Mouse (Mus musculus): ENCODE data around the gene Slc11a2. TPM values are rescaled to one million over a fixed set of nuclear protein-coding genes. Genes with fewer than 3 reads are reported as not detected.

Slc11a2 gene
- 10 to 100 TPM; 55.4 to 58.7 TPM for total RNA-seq (2021)
- long read RNA-seq, full-length matches to known transcripts, result 18 of 48 reads
- long read RNA-seq, partial matches to known transcripts, result 7 of 48 reads
- long read RNA-seq, other reads (novel, unspliced or antisense), result 23 of 48 reads

DNA sequence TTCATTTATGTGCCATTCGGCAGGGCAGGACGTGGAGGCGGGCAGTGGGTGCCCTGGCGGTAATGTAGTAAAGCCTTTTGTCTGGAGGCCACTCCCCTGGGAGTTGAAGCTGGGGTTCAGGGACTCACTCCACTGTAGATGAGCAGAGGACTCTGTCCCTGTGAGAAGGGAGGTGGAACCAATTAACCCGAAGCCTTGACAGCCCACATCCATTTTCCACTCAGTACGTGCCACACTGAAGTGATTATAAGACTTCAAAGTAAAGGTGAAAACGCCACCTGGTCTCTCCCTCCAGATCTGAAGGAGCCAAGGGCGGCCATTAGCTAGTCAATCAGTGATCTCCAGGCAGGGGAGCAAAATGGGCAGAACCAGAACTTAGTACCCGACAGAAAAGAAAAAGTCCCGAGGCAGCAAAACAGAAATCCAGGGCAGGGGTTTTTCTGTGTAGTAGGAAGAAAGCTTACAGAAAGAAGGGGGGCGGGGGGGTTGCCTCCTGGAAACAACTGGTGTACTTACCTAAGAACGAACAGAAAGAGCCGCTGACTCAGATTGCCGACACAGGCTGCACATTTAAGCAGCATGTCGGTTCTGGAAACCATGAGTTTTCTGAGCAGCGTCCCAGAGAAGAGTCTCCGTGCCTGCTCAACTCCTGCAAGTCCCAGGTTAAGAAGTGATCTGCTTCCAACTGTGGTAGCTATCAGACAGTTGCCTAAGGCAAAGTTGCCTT lies at the start of gene Slc11a2:
Slc11a2 (minus strand) TSS at position 677 of the 727 bp plus-strand sequence.
- DNase-seq (ENCODE audit: low spot score in 2 of 2), result no peak

DNA sequence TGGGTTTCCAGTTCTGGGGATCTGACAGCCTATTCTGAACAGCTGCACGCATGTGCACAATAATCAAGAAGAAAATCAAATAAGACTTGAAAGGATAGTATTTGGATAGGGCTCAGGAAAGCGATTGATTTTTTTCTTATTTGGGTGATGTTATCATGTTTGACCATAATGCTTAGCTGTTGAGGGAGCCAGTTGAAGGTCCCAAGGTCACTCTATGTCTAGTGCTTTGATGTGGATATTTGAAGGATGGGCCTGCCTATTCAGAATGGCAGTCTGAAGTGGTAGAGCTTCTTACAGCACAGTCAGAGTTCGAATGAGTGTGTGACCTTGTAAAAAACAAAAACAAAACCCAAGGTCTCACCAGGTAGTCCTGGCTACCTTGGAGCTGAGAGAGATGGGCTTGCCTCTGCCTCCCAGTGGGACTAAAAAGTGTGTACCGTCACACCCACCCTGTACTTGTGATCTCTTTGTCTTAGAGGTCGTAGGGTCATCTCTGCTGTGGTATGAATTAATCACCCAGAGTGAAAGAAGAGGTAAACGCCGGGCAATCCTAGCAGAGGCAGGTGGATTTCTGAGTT lies 49.1 kb upstream of the Slc11a2 start:
- DNase-seq (ENCODE audit: low spot score in 2 of 2), result no peak

DNA sequence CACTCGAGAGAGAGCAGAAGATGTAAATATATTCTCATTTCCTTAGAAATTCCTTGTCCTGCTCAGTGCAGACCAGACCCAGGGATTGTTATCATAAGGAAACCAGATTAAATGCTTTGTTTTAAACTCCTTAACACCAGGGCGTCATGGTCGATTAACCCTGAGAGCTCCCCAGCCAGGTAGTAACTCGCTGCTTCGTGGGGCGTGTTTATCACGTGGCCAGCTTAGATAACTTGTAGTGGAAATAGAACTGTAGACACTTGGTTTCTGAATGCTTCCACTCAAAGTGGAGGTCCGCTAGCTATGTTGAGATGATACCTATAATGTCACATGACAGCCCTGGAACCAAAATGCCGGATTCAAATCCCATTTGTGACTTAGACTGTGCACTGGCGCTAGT lies 45.2 kb upstream of the Slc11a2 start:
- DNase-seq (ENCODE audit: low spot score in 2 of 2), result no peak

DNA sequence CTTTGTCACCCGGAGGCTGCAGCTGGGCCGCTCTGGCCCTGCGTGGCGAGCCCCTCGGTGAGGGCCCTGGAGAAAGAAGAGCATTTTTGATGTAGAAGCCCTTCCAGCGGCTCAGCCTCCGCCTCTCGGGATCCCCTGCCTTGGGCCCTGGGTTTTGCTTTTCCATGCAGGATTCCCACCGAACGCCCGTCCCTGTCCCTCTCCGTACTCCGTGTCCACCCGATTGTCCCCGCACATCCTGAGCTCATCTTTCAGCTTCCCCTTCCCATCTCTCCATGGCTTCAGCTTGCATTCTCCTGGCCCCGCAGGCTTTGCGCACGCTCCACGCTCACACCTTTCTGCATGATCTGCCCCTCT lies 44.3 kb upstream of the Slc11a2 start:
- DNase-seq (ENCODE audit: low spot score in 2 of 2), result no peak

DNA sequence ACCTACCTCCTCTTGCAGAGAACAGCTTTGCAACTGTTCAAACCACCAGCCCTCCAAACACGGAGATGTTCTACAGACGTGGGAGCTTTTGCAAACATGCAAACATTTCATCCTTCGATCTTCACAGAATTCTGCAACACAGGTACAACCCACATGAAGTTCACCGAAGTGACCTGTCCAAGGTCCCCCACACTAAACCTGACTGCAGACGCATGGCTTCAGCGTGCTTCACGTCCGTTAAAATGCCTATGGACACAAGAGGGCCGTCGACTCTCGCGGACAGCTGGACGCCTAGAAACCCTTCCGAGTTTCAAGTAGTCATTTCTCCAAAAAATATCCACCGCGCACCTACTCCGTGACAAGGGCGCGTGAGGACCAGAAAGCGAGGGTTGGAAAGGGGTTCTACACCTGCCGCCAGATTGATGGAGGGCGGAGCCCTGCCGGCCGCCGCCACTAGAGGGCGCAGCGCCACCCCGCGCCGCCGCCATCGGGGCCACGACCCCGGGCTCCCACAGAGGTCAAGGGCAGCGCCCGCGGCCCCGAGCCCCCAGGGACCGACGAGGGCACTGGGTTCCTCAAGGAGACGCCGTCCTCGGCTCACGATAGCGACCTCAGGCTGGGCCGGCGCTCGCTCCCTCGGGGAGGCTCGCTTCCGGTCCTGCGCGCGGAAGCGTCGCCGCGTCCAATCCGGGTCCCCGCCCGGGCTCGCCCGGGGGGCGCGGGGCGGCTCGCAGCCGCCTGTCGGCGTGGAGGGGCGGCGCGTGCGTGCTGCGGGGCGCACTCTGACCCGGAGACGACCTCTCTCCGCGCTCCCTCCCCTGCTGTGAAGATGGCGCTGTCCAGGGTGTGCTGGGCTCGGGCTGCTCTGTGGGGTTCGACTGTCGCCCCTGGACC lies 43.7 kb upstream of the Slc11a2 start, which contains the start of gene Letmd1:
Letmd1 (plus strand) TSS at position 729 of the 894 bp plus-strand sequence.
- peak; percentile 88 to 93 for DNase-seq (ENCODE audit: low spot score in 2 of 2)

DNA sequence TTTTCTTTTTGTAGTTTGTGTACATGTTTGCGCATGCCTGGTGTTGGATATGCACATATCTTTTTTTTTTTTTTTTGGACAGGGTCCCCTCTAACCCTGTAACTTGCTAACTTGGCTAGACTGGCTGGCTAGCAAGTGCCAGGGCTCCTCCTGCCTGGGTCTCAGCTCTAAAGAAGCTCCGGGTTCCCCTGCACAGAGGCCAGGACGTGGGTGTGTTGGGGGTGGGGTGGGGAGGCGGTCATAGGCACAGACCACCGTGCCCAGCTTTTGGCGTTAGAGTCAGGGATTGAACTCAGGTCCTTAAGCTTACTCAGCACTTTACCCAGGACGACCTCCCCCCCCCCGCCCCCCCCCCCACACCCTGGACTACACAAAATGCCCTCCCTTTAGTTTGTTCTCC lies 42.9 kb upstream of the Slc11a2 start:
- DNase-seq (ENCODE audit: low spot score in 2 of 2), result no peak

DNA sequence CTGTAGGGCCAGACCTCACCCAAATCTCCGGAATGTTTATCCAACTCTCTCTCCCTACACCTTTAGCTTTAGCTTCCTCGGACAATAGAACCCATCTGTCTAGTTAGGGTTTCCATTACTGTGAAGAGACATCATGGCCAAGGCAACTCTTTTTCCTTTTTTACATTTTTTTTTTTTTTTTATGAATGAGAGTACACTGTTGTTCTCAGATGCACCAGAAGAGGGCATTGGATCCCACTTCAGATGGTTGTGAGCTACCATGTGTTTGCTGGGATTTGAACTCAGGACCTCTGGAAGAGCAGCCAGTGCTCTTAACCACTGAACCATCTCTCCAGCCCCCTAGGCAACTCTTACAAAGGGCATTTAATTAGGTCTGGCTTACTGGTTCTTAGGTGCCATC lies 40.6 kb upstream of the Slc11a2 start:
- DNase-seq (ENCODE audit: low spot score in 2 of 2), result no peak

DNA sequence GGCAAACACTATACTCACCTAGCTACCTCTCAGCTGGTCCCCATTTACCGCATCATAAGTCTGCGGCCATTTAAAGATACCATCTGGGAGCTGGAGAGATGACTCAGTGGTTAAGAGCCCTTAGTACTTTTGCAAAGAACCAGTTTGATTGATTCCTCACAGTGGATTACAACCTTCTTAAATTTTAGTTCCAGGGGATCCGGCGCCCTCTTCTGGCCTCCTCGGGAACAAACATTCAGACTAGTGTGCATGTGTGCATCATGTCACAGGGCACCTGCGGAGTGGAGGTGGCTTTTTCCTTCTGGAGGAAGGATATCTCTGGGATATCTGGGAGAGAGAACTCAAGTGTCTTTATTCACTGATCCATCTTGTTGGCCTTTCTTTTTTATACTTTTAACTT lies 38.8 kb upstream of the Slc11a2 start:
- DNase-seq (ENCODE audit: low spot score in 2 of 2), result peak in 1 of 2 experiments; percentile 88

DNA sequence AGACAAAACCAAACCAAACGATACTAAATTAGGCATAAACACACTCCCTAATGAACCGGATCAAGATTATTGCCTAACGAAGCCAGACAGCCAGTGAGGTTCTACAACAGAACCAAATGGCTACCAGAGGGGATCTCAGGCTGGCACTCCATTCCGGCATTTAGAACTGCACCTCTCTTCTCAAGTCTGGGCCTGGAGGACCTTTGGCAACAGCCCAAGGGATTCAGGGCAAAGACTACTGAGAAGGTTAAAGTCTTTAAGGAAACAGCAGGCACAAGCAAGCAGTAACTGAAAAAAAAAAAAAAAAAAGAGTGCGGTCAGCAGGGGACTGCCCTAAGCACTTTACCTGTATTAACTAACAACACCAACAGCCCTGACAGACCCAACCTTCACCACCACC lies 37.2 kb upstream of the Slc11a2 start:
- DNase-seq (ENCODE audit: low spot score in 2 of 2), result no peak

DNA sequence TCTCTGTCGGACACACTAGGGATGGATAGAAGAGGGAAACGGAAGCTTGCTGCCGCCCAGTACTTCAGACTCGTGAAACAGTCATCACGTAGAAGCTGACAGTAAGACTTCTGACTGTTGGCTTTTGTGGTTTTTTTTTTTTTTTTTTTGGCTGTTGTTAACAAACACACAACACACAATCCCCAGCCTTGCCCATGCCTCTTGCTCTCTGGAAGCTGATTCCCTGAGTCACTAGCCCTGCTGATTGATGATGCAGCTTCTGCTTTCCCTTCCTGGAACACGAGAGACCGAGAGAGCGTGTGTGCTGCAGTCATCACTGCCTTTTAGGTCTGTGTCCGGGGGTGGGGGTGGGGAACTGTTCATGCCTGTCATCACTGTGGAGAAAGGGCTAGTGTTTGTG lies 36.8 kb upstream of the Slc11a2 start:
- DNase-seq (ENCODE audit: low spot score in 2 of 2), result no peak

DNA sequence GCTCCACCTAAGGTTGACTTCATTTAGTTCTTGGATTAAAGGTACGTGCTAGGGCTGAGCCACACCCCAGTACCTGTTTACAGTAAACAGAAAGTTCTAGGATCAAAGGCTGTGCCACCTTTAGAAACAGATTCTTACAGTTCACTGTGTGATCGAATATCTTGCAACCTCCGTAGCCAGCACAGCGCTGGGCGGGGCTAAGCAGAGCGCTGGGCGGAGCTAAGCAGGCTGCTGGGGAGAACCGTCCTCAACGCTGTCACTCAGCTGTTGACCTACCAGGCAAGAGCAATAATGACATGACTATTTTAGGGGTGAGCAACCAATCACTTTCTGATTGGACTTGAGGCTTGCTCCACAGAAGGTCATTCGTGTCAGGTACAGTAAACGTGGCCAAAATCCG lies 36.1 kb upstream of the Slc11a2 start:
- no peak for DNase-seq (ENCODE audit: low spot score in 2 of 2)

DNA sequence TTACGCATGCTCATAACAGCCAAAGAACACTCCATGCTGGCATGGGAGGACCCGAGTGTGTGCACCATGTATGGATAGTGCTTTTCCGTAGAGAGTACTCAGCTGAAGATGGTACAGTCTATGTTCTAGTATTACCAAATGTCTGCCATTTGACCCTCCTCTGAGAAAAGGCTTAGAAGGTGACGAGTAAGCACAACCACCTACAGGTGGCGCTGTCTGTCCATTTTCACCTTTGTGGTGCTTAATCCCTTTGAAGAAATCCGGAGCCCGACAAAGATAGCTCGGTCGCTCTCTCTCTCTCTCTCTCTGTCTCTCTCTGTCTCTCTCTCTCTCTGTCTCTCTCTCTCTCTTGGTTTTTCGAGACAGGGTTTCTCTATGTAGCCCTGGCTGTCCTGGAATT lies 33.2 kb upstream of the Slc11a2 start:
- peak in 1 of 2 experiments; percentile 54 for DNase-seq (ENCODE audit: low spot score in 2 of 2)

DNA sequence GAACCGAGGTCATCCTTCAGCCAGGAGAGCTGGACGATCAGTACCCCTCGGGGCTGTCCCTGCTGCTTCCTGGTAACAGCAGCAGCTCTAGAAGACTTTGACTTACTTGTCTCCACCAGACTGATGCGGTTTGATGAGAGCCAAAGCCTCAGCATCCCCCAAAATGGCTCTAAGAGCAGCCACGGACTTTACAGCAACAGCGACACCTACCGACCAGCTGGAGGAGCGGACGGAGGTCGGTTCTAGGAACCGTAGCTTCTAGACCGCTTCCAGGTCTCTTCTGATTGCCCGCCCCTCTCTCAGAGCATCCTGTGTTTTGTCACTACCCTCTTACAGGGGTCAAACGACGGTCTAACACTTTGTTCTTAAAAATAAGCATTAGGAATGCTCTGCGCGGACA lies 32.5 kb upstream of the Slc11a2 start:
- peak in 1 of 2 experiments; percentile 80 for DNase-seq (ENCODE audit: low spot score in 2 of 2)

DNA sequence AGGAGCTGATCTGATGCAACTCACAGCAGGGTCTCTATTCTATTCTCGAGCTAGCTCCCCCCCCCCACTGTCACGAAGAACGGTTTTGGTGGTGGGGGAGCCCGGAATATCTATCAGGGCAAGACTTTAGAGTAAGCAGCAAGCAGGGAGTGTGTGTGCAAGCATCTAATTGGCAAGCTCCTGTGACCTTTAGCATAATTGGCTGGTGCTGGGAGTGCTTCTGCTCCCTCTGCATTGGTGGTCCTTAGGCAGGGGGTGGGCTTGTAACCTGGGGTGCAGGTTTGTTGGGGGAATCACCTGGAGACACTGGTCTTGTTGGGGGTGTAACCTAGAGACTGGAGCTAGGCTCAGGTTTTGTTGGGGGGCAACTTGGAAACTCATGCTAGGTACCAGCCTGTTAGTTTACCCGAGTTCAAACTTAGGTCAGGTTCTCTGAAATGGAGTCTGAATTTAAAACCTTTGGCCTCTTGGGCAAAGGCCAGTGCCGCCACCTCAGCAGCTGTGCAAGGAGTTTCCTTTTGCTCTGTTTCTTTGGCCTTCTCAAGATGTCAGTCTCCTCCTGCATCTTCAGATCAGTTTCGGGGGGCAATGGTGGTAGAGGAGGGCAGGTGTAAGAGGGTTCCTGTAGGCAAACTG lies 31.6 kb upstream of the Slc11a2 start:
- no peak for DNase-seq (ENCODE audit: low spot score in 2 of 2)

DNA sequence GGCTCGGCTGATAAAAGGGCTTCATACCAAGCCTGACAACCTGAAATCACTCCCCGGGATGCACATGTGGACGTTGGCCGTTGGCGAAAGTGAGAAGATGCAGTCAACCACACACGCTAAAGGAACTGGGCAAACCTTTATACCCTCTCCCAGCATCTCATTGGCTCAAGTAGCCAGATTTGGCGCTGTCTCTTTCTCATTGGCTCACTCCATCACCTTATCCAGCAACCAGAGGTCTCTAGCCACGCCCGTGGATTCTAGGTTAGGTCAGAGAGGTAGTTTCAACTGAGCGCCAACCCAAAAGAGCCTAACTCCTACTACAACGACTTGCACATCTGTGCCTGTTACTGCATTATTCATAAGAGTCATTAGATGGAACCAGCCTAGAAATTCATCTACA lies 27.6 kb upstream of the Slc11a2 start:
- DNase-seq (ENCODE audit: low spot score in 2 of 2), result no peak

DNA sequence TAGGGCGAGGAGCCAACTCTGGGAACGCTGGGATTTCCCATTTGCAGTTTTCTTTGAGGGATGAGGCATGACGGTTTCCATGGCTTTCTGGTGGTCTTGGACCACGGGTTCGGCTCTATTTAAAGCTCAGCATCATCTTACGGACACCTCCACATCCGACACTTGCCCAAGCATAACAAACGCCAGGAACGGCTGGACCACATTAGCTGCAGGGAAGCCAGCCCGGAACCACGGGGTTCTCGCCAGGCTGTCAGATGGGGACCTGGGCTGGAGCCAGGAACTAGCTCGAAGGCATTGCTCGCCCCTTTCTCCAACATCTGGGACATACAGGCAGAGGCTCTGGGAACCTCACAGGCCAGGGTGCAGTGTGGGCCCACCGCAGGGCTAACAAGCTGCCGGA lies 26.4 kb upstream of the Slc11a2 start:
- DNase-seq (ENCODE audit: low spot score in 2 of 2), result peak in 1 of 2 experiments; percentile 65

DNA sequence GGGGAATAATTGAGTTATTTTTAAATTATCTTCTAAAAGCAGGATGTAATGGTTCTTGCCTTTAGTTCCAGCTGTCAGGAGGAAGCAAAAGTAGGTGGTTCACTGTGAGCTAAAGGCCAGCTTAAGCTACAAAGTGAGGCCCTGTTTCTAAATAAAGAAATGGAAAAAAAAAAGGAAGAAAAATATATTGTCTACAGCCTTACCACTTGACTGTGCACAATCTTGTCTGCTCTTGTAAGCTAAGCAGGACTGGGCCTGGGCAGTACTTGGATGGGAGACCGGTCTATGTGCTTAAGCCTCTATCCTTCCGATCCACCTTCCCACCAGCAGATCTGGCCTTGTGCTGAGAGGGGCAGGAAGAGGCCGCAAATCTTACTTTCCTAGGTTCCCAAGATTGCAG lies 24.6 kb upstream of the Slc11a2 start:
- DNase-seq (ENCODE audit: low spot score in 2 of 2), result no peak

DNA sequence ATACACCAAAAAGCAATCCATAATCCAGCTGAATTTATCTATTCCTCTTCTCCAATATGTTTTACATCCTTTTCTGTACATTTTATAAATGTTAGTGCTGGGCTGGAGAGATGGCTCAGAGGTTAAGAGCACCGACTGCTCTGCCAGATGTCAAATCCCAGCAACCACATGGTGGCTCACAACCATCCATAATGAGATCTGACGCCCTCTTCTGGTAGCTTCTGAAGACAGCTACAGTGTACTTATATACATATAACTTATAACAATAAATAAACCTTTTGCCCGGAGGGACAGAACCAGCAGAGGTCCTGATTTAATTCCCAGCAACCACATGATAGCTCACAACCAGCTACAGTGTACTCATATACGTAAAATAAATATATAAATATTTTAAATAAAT lies 23.7 kb upstream of the Slc11a2 start:
- DNase-seq (ENCODE audit: low spot score in 2 of 2), result no peak

DNA sequence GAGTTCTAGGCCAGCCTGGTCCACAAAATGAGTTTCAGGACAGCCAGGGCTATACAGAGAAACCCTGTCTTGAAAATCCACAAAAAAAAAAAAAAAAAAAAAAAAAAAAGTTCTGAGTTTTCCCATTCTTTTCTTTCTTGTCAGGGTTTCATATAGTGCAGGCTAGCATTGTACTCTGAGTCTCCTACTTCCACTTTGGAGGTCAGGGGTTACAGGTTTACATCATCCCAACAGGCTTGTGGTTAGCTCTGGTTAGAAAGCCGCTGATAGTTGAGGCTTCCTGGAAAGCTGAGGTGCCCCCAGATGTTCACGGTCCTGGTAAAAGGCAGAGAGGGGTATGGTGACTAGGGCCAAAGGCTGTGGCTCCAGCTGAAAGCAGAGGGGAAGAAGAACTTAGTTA lies 22.0 kb upstream of the Slc11a2 start:
- no peak for DNase-seq (ENCODE audit: low spot score in 2 of 2)

DNA sequence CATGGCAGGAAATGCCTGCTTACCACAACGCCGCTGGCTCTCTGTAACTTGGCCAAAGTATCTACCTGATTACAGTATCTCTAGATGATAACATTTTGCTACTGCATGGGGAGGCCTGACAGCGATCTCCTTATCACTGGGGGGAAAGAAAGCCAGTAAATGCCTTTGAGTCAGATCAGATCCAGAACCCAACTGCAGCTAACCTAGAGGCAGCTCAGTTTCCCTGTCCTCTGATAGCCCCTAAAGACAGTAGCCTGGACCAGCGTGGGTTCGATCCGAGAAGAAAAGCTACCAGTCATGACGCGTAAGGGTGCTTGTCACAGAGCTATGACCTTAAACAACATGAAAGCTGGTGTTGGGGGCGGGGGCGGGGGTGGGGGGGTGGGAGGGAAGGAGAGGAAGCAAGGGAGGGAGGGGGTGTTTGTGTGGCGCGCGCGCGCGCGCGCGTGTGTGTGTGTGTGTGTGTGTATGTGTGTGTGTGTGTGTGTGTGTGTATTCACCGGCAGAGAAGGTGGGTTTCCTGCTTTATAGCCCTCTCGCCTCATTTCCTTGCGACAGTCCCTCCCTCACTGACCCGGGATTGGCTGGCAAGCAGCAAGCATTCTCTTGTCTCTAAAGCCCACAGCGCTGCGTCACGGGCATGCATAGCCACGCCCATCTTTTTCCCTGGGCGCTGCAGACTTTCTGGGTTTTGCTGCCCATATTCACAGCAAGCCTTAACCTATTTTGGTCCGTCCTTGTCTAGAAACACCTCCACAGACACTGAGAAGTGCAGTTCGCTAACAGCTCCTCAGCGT lies 18.5 kb upstream of the Slc11a2 start:
- DNase-seq (ENCODE audit: low spot score in 2 of 2), result peak; percentile 68 to 86

DNA sequence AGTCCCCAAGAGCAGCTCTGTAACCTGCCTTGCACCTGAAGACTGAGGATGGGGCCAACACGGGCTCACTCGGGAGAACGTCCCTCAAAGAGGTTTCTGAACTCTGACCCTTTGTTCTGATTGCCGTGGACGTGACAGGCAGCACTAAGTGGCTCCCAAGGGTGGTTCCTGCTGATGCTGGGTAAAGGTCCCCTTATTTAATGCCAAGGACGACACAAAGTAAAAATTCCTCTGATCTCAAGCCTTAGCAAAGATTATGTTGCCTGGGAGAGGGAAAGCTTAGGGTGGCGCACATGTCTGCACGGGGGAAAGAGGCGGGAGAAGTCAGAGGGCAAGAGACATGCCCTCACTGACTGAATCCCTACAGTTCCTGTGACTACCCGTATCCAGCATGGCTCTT lies 11.6 kb upstream of the Slc11a2 start:
- no peak for DNase-seq (ENCODE audit: low spot score in 2 of 2)
